Mouse (Mus musculus) right cerebral cortex, adult 18-20 months (tissue): ENCODE results near the gene Soga3.

Experiments
- DNase-seq: peaks from one replicate; pipeline ENCODE4 v3.0.0; 2022; ENCODE audit warnings: mixed read lengths

The Soga3 gene

GRCm38 (mm10) chr10:29211453-29211852, 67.8 kb downstream of the Soga3 start, which contains the start of gene 9330159F19Rik:
Gene 9330159F19Rik, plus strand, starts transcription at chr10:29211606.
- peak; percentile 69 for DNase-seq

DNA sequence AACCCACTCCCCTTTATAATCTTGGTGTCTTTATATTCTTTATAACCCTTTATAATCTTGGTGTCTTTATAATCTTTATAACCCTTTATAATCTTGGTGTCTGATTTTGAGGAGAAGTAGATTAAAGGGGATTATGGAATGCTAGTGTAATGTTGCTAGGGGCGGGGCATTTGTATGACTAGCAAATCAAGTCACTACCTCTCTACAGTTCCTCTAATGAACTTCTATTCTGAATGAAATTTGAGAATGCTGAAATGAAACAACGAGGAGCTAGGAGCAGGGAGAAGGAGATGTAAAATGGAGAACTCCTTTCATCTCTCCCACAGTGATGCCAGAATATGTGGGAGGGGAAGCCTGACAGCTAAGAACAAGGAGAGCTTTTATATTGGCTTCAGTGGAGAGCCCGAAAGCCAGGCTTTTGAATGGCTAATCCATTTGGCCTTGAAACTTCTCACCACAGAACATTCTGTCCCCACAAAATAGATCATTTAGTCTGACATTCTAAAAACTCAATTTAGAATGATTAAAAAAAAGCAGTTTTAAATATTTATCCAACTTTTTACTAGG, 70.0 kb downstream of the Soga3 start:
- peak; percentile 68 for DNase-seq

DNA sequence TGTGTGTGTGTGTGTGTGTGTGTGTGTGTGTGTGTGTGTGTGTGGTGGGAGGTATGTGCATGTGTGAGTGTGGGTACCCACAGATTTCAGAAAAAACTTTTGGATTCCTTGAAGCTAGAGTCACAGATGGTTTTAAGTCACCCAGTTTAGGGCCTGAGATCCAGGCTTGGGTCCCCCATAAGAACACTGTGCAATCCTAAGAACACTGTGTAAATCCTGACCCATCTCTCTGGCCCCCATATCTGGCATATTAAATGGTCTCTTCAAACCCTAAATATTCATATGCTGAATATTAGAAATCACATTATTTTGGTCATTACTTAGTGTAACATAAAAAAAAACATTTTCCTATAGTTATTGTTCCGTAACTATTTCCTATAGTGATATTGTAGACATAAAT, 73.3 kb downstream of the Soga3 start:
- DNase-seq = no peak

DNA sequence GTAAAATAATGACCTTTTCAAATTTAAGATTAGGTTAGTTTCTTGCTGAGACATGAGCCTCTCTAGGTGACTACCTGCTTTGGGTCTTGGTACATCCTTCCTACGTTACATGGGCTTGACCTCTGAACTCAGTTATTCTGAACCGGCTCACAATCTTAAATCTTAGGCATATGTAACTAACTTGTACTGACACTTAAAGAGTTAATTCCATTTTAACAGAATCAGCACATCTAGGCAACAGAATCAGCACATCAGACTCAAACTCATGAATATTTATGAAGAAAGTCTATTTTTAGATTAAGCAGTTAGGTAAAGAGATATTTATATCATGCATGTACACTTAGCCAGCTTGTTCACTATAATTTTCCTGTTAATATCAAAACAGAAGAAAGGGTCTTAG, 73.8 kb downstream of the Soga3 start:
- no peak for DNase-seq

DNA sequence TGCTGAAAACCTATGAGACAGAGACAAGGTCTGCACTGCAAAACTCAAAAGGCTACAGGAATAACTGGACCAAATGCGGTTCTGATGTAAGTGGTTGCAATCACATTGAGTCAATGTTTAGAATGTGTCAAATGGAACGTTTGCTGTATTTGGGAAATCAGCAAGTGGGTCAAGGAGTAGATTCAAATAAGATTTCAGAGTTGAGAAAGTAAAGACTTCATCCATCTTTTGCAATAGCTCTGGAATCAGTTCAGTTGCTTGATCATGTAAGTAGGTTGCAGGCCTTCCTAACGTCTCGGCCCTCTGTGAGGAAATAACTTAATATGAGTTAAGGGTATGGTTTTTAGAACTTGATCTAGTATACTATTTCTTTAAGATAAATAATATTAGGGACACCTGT, 81.7 kb downstream of the Soga3 start:
- no peak for DNase-seq

GRCm38 (mm10) chr10:29231208-29231607, 87.6 kb downstream of the Soga3 start:
- no peak for DNase-seq
